Mouse (Mus musculus): ENCODE measurements around the gene Dhx15. TPM values are rescaled to one million over a fixed set of nuclear protein-coding genes. Genes with fewer than 3 reads are reported as not detected.
"Not testable (repeated sequence)": the region's sequence is repeated elsewhere in the genome, so short reads cannot be mapped to it uniquely, and the experiment has no call there.

Gene Dhx15
- 195 and 199 TPM in 2 replicates for polyA plus RNA-seq (2016; fragmentation: Nextera tagmentation; extraction: Ambion mirVana)

DNA sequence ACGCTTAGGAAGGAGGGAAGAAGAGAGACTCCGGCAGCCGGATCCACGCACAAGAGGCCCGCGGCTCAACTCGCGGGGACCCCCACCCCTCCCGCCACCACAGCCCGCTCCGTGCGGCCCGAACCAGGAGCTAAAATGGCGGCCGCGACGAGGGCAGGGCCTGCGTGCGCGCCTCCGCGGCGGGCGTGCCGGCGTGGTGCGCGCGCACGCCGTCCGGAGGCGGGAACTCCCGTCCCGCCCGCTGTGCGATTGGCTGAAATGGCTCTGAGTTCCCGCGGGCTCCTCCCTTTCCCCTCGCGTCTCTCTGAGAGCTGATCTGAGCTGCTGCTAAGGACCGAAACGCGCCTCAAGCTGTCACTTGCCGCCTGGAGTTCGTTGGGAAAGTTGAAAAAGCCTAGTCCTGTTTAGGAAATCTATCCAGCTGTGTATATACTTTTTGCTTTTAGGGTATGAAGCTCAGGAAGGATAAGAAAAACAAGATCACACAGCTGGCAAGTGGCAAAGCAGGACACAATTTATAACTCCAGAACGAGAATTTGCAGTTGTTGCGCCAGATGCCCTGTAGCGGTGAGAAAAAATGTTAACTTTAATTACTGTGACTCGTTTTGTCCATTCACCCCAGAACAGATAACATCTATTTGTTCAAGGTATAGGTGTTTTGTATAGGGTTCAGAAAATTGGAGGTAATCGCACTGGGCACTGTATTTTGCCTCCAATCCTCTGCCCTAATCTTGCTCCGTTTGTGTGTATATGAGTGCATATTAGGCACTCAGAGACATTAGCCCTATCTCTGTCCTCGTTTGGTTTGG is at the start of gene Dhx15:
TSS of gene Dhx15 (minus strand) at position 144 of the 809 bp plus-strand sequence.
- H3K4me2 ChIP-seq (replicated peaks): peak within 1 kb of the TSS; percentile 77
- H3K4me3 ChIP-seq: peak within 1 kb of the TSS; percentile 98
- ATAC-seq (ENCODE audit: low FRiP score, low read depth): peak; percentile 97
- H3K9ac ChIP-seq (replicated peaks): peak within 1 kb of the TSS; percentile 97
- peak within 1 kb of the TSS; percentile 91 for H3K27ac ChIP-seq (replicated peaks)
- H3K4me1 ChIP-seq: peaks cover 28% of the 10 kb centered on the region
- H3K36me3 ChIP-seq: no peaks in the 10 kb centered on the region
- 2% methylated on average over 53 of the region's 53 CpGs for WGBS
- H3K27me3 ChIP-seq: no peaks in the 10 kb centered on the region
- H3K9me3 ChIP-seq: no peaks in the 10 kb centered on the region

- Histone ChIP-seq H3K27me3 (no peaks in the 10 kb centered on the region), H3K27ac (replicated peaks) (no peak overlapping the region), H3K4me3 (no peak overlapping the region), H3K4me2 (replicated peaks) (no peak overlapping the region), H3K9me3 (no peaks in the 10 kb centered on the region), H3K4me1 (no peaks in the 10 kb centered on the region), H3K9ac (replicated peaks) (no peak overlapping the region), H3K36me3 (no peaks in the 10 kb centered on the region)
- WGBS: 90% methylated on average over 5 of the region's 5 CpGs
- ATAC-seq (ENCODE audit: low FRiP score, low read depth): no peak
Observed at GRCm38 (mm10) chr5:52238877-52239276, 48.6 kb upstream of the Dhx15 start.

DNA sequence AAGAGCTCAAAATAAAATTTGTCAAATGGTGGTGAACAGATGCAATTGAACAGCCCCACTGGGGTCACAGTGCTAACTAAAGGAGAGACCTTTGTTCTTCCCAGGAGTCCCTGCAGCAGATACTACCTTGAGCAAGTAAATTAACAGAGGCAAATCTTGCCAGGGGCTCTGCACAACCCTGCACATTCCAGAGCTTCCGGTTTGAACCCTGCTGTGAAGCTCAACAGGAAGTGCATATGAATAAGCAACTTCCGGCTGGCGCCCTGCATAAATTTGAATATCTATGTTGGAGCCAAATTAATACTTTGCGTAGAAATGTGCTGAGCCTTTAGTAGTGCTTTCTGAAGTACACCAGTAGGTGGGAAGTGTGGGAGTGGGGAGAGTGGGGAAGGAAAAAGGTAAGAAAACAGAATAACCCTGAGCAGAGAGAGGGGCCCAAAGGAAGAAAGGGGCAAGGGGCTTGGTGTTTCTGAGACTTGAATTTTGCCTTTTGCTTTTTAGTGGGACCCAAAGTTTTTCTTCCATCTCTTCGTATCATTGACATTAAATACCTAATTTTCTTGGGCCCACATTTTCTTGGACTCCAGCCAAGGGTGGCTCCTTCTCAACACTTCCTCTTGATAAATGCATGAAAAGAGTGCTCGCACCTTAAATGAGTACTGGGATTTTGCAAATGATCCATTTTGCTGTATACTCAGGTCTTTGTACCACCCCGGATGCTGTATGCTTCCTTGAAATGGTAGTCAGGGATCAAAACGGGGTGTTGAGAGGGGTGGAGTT is 47.8 kb upstream of the Dhx15 start:
- Histone ChIP-seq H3K4me2 (replicated peaks) (no peak overlapping the region), H3K4me3 (no peak overlapping the region), H3K4me1 (no peaks in the 10 kb centered on the region), H3K9ac (replicated peaks) (no peak overlapping the region), H3K27me3 (no peaks in the 10 kb centered on the region), H3K36me3 (no peaks in the 10 kb centered on the region), H3K9me3 (no peaks in the 10 kb centered on the region), H3K27ac (replicated peaks) (no peak overlapping the region)
- no peak for ATAC-seq (ENCODE audit: low FRiP score, low read depth)
- 77% methylated on average over 8 of the region's 8 CpGs for WGBS

GRCm38 (mm10) chr5:52236585-52236984 is 46.3 kb upstream of the Dhx15 start:
- 96% methylated on average over 5 of the region's 6 CpGs for WGBS

DNA sequence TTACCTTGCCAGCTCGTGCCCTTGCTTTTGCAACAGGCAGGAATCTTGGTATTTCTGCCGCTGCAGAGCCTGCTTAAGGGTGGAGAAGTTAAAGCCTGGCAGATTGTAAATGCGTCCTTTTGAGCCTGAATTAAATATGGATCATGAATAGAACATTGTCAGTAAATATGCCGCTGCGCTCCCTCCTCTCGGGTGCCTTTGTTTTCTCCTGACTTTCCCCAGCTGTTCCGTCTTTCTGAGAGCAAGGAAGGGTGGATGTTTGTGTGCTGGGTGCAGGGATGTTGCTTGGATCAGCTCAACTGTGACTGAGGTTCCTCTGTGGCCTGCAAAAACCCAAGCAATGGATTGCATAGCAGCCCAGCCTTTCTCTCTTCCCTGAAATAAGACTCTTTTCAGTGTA is 44.3 kb upstream of the Dhx15 start:
- Histone ChIP-seq H3K9me3 (no peaks in the 10 kb centered on the region), H3K4me1 (no peaks in the 10 kb centered on the region), H3K4me3 (no peak overlapping the region), H3K4me2 (replicated peaks) (no peak overlapping the region), H3K36me3 (no peaks in the 10 kb centered on the region), H3K27ac (replicated peaks) (no peak overlapping the region), H3K9ac (replicated peaks) (no peak overlapping the region), H3K27me3 (no peaks in the 10 kb centered on the region)
- WGBS: 60% methylated on average over 7 of the region's 7 CpGs
- ATAC-seq (ENCODE audit: low FRiP score, low read depth): no peak

More at GRCm38 (mm10) chr5:52236585-52236984, 46.3 kb upstream of the Dhx15 start:
- not testable (repeated sequence) for H3K4me3 ChIP-seq; H3K4me1 ChIP-seq; H3K9me3 ChIP-seq; ATAC-seq (ENCODE audit: low FRiP score, low read depth); H3K27ac ChIP-seq (replicated peaks); H3K4me2 ChIP-seq (replicated peaks); H3K27me3 ChIP-seq; H3K9ac ChIP-seq (replicated peaks); H3K36me3 ChIP-seq

- Histone ChIP-seq H3K4me1 (no peaks in the 10 kb centered on the region), H3K4me2 (replicated peaks) (no peak overlapping the region), H3K27me3 (no peaks in the 10 kb centered on the region), H3K4me3 (no peak overlapping the region), H3K27ac (replicated peaks) (no peak overlapping the region), H3K9me3 (no peaks in the 10 kb centered on the region), H3K9ac (replicated peaks) (no peak overlapping the region), H3K36me3 (no peaks in the 10 kb centered on the region)
- no peak for ATAC-seq (ENCODE audit: low FRiP score, low read depth)
- WGBS: 84% methylated on average over 2 of the region's 2 CpGs
Observed at GRCm38 (mm10) chr5:52233891-52234290, 43.6 kb upstream of the Dhx15 start.

- H3K9ac ChIP-seq (replicated peaks): no peak overlapping the region
- no peaks in the 10 kb centered on the region for H3K36me3 ChIP-seq
- H3K27me3 ChIP-seq: no peaks in the 10 kb centered on the region
- no peak overlapping the region for H3K4me2 ChIP-seq (replicated peaks)
- H3K9me3 ChIP-seq: no peaks in the 10 kb centered on the region
- no peak overlapping the region for H3K4me3 ChIP-seq
- H3K27ac ChIP-seq (replicated peaks): no peak overlapping the region
- ATAC-seq (ENCODE audit: low FRiP score, low read depth): no peak
- no peaks in the 10 kb centered on the region for H3K4me1 ChIP-seq
- 75% methylated on average over 2 of the region's 2 CpGs for WGBS
Observed at GRCm38 (mm10) chr5:52232611-52233010, 42.3 kb upstream of the Dhx15 start.

GRCm38 (mm10) chr5:52232199-52232598 is 41.9 kb upstream of the Dhx15 start:
- Histone ChIP-seq H3K4me2 (replicated peaks) (no peak overlapping the region), H3K4me3 (no peak overlapping the region), H3K9me3 (no peaks in the 10 kb centered on the region), H3K4me1 (no peaks in the 10 kb centered on the region), H3K36me3 (no peaks in the 10 kb centered on the region), H3K27ac (replicated peaks) (no peak overlapping the region), H3K9ac (replicated peaks) (no peak overlapping the region), H3K27me3 (no peaks in the 10 kb centered on the region)
- no peak for ATAC-seq (ENCODE audit: low FRiP score, low read depth)
- WGBS: 88% methylated on average over 1 of the region's 2 CpGs

- no peak for ATAC-seq (ENCODE audit: low FRiP score, low read depth)
- Histone ChIP-seq H3K9me3 (no peaks in the 10 kb centered on the region), H3K27me3 (no peaks in the 10 kb centered on the region), H3K4me2 (replicated peaks) (no peak overlapping the region), H3K4me1 (no peaks in the 10 kb centered on the region), H3K27ac (replicated peaks) (no peak overlapping the region), H3K4me3 (no peak overlapping the region), H3K9ac (replicated peaks) (no peak overlapping the region), H3K36me3 (no peaks in the 10 kb centered on the region)
- 90% methylated on average over 7 of the region's 7 CpGs for WGBS
Observed at GRCm38 (mm10) chr5:52230466-52230865, 40.2 kb upstream of the Dhx15 start.

DNA sequence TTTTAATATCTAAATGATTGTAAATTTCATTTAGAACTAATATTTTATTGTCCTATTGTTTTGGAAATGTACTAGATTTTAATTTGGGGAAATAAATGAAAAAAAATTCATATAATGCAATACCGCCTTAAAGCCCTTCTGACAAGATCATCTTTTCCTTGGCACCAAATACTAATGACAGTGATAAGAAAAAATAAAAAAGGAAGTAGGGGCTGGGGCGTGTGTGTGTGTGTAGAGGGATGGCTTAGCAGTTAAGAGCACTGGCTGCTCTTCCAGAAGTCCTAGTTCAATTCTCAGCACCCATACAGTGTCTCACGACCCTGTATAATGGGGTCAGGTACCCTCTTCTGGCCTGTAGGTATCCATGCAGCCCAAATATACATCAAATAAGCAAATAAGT is 36.4 kb upstream of the Dhx15 start:
- no peaks in the 10 kb centered on the region for H3K27me3 ChIP-seq
- no peaks in the 10 kb centered on the region for H3K4me1 ChIP-seq
- H3K4me2 ChIP-seq (replicated peaks): no peak overlapping the region
- no peak for ATAC-seq (ENCODE audit: low FRiP score, low read depth)
- H3K9me3 ChIP-seq: no peaks in the 10 kb centered on the region
- 90% methylated on average over 3 of the region's 3 CpGs for WGBS
- no peaks in the 10 kb centered on the region for H3K36me3 ChIP-seq
- H3K9ac ChIP-seq (replicated peaks): no peak overlapping the region
- H3K27ac ChIP-seq (replicated peaks): no peak overlapping the region
- H3K4me3 ChIP-seq: no peak overlapping the region

DNA sequence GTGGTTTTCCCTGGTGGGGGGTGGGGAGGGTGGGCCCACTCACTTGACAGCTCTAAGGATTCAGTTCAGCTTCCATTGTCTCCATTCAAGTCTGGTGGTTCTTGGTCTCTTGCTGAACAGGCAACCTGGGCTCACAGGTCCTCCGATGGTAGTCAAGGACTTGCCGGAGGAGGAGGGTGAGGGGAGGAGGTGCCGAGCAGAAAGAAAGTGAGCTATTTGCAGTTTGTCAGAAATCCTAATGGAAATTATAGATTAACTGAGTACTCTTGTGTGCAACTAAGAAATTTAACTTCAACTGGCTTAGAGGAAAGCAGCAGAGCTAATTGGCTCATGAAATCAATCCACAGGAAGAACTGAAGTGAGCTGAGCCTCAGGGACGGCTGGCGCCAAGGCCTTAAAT is 31.3 kb upstream of the Dhx15 start:
- Histone ChIP-seq H3K9me3 (no peaks in the 10 kb centered on the region), H3K36me3 (no peaks in the 10 kb centered on the region), H3K27ac (replicated peaks) (no peak overlapping the region), H3K4me1 (peaks cover 23% of the 10 kb centered on the region), H3K4me3 (no peak overlapping the region), H3K4me2 (replicated peaks) (no peak overlapping the region), H3K9ac (replicated peaks) (no peak overlapping the region), H3K27me3 (no peaks in the 10 kb centered on the region; the same call in 1 of the 2 replicates)
- 89% methylated on average over 5 of the region's 5 CpGs for WGBS
- no peak for ATAC-seq (ENCODE audit: low FRiP score, low read depth)

DNA sequence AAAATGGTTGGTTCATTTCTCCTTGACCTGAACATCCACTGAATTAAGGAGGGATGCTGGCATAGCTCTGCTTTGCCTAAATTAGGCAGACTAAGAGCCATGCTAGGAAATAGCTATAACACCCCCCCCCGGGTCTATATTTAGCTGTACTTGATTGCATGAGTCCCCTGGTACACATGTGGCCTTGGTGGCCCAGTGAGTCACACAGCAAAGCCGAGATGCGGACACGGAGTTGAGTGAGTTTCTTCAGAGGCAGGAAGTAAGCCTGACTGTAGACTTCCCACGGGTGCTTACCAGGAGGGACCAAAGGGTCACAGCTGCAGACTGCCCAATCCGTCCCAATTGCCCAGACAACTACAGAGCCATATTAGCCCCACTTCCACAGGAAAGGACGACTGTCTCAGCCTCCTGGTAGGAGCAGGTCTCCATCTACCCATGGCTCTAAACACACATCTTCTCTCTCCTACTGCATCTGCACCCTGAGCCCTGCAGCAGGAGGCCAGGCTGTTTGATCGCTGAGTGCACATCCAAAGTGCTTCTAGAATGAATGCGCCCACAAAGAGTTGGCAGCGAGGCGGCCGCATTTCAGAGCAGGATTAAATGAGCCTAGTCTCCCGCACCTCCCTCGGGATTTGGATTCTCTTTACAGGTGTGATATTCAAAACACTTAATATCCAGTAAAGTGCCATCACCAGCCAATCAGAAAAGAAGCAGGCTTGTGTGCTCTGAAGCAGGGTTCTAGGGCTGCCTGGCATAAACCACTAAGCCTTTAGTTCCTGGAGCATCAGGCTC is 29.9 kb upstream of the Dhx15 start:
- WGBS: 70% methylated on average over 14 of the region's 14 CpGs
- H3K36me3 ChIP-seq: no peaks in the 10 kb centered on the region
- H3K4me3 ChIP-seq: no peak overlapping the region
- no peaks in the 10 kb centered on the region; the same call in 1 of the 2 replicates for H3K27me3 ChIP-seq
- H3K9me3 ChIP-seq: no peaks in the 10 kb centered on the region
- H3K9ac ChIP-seq (replicated peaks): no peak overlapping the region
- ATAC-seq (ENCODE audit: low FRiP score, low read depth): no peak
- H3K4me1 ChIP-seq: peaks cover 27% of the 10 kb centered on the region
- no peak overlapping the region for H3K4me2 ChIP-seq (replicated peaks)
- H3K27ac ChIP-seq (replicated peaks): no peak overlapping the region
